ENCODE assay signal across 13 mouse cellular contexts in genomic region chr3:52535411-52536021, GRCm38 (mm10).
DNase-seq lines count a peak whose midpoint lies in the region; ATAC-seq and TF ChIP-seq lines count a peak whose summit lies in the region.
"Had no signal": no experiment of that assay in that cellular context is flagged by ENCODE, and none has a peak within 500 bp of the region (broad histone marks: within the 10 kb centered on the region; RNA-seq: fewer than 3 reads in every experiment).

No protein-coding gene starts in this region.

- H3K36me3 ChIP-seq in forebrain, postnatal 0 days (ENCODE audit: insufficient read depth) = no peaks in the 10 kb centered on the region
- H3K36me3 ChIP-seq in forebrain, embryonic 10.5 days (replicated peaks) = no peaks in the 10 kb centered on the region
- H3K36me3 ChIP-seq in lung, embryonic 16.5 days (ENCODE audit: control insufficient read depth, insufficient read depth, low read length) = no peaks in the 10 kb centered on the region
- H3K36me3 ChIP-seq in hindbrain, embryonic 12.5 days = no peaks in the 10 kb centered on the region
- H3K36me3 ChIP-seq: forebrain, embryonic 12.5 days had no signal

- TF ChIP-seq CTCF in forebrain, postnatal 0 days (IDR thresholded peaks at IDR 0.05; ENCODE audit: low read depth) = no peak
- TF ChIP-seq CTCF in lung, adult 2 months (IDR thresholded peaks at IDR 0.05; ENCODE audit: insufficient read depth, low read length) = no peak

- no peaks in the 10 kb centered on the region for H3K27me3 ChIP-seq in forebrain, postnatal 0 days (ENCODE audit: insufficient read depth, low read length)
- no peaks in the 10 kb centered on the region for H3K27me3 ChIP-seq in forebrain, embryonic 10.5 days (ENCODE audit: poor library complexity, severe bottlenecking)
- no peaks in the 10 kb centered on the region; the same call in 1 of the 2 replicates for H3K27me3 ChIP-seq in lung, embryonic 16.5 days (ENCODE audit: control insufficient read depth, insufficient read depth, low read depth, low read length)
- 0 out of 2 replicates have a peak, but pooled peaks cover 2% of the 10 kb centered on the region for H3K27me3 ChIP-seq in hindbrain, embryonic 12.5 days

- no peak overlapping the region for H3K4me2 ChIP-seq in forebrain, postnatal 0 days (ENCODE audit: low read depth)
- H3K4me2 ChIP-seq in lung, embryonic 16.5 days (ENCODE audit: low read depth, low read length) = no peak overlapping the region
- no peak overlapping the region for H3K4me2 ChIP-seq in hindbrain, embryonic 12.5 days (replicated peaks)
- H3K4me2 ChIP-seq: forebrain, embryonic 12.5 days had no signal

- no peak overlapping the region for H3K27ac ChIP-seq in forebrain, postnatal 0 days (ENCODE audit: low read depth, low read length)
- H3K27ac ChIP-seq in forebrain, embryonic 10.5 days = no peak overlapping the region
- no peak overlapping the region for H3K27ac ChIP-seq in lung, embryonic 16.5 days (ENCODE audit: low read length)
- no peak overlapping the region for H3K27ac ChIP-seq in hindbrain, embryonic 12.5 days
- H3K27ac ChIP-seq: forebrain, embryonic 12.5 days had no signal

- no peak overlapping the region for H3K4me3 ChIP-seq in forebrain, postnatal 0 days (ENCODE audit: low read depth, low read length)
- H3K4me3 ChIP-seq in forebrain, embryonic 10.5 days = no peak overlapping the region
- no peak overlapping the region for H3K4me3 ChIP-seq in lung, embryonic 16.5 days (ENCODE audit: low read length)
- no peak overlapping the region for H3K4me3 ChIP-seq in lung, adult 2 months (replicated peaks; ENCODE audit: extremely low read depth, low read depth, low read length)
- no peak overlapping the region for H3K4me3 ChIP-seq in hindbrain, embryonic 12.5 days
- H3K4me3 ChIP-seq: forebrain, embryonic 12.5 days had no signal

- no peak for TF ChIP-seq POLR2A in lung, adult 2 months (IDR thresholded peaks at IDR 0.05; ENCODE audit: borderline replicate concordance, extremely low read depth, low read depth, low read length)

- DNase-seq in forebrain, postnatal 0 days = peak; percentile 19
- no peak for DNase-seq in forebrain, embryonic 10.5 days (ENCODE audit: extremely low spot score, low spot score)
- DNase-seq in lung, adult 2 months = no peak
- peak; percentile 73 for DNase-seq in retina, embryonic 14.5 days (ENCODE audit: low spot score)
- DNase-seq in heart, adult 18-20 months = no peak
- no peak for DNase-seq in right cerebral cortex, postnatal 36 days (ENCODE audit: low spot score in 2 of 2)
- DNase-seq: B cell, adult 2 months; cerebellum, adult 2 months; heart, postnatal 14 days; layer of hippocampus, postnatal 36 days had no signal

- no peaks in the 10 kb centered on the region for H3K9me3 ChIP-seq in forebrain, postnatal 0 days (ENCODE audit: low read length)
- no peaks in the 10 kb centered on the region for H3K9me3 ChIP-seq in forebrain, embryonic 10.5 days
- H3K9me3 ChIP-seq in lung, embryonic 16.5 days (ENCODE audit: control insufficient read depth, low read length) = no peaks in the 10 kb centered on the region
- no peaks in the 10 kb centered on the region for H3K9me3 ChIP-seq in hindbrain, embryonic 12.5 days (replicated peaks)
- H3K9me3 ChIP-seq: forebrain, embryonic 12.5 days had no signal

- H3K4me1 ChIP-seq in forebrain, postnatal 0 days (ENCODE audit: insufficient read depth) = no peaks in the 10 kb centered on the region
- peaks cover 24% of the 10 kb centered on the region for H3K4me1 ChIP-seq in forebrain, embryonic 10.5 days
- no peaks in the 10 kb centered on the region; the same call in 1 of the 2 replicates for H3K4me1 ChIP-seq in lung, embryonic 16.5 days (replicated peaks; ENCODE audit: control insufficient read depth, insufficient read depth, low read length)
- no peaks in the 10 kb centered on the region for H3K4me1 ChIP-seq in lung, adult 2 months (ENCODE audit: control insufficient read depth, insufficient read depth, low read length)
- peaks cover 16% of the 10 kb centered on the region for H3K4me1 ChIP-seq in hindbrain, embryonic 12.5 days

- 33% methylated on average over 7 of the region's 7 CpGs for WGBS in forebrain, postnatal 0 days
- WGBS in forebrain, embryonic 10.5 days = 65% methylated on average over 7 of the region's 7 CpGs
- 48% methylated on average over 7 of the region's 7 CpGs for WGBS in lung, embryonic 16.5 days
- 47% methylated on average over 7 of the region's 7 CpGs for WGBS in lung, adult 2 months
- WGBS in hindbrain, embryonic 12.5 days = 28% methylated on average over 7 of the region's 7 CpGs

- peak; percentile 61 for ATAC-seq in forebrain, postnatal 0 days
- ATAC-seq in lung, embryonic 16.5 days (ENCODE audit: low read depth) = peak; percentile 89
- ATAC-seq in hindbrain, embryonic 12.5 days (ENCODE audit: low FRiP score) = peak; percentile 50

- no peak overlapping the region for H3K9ac ChIP-seq in forebrain, postnatal 0 days
- no peak overlapping the region for H3K9ac ChIP-seq in lung, embryonic 16.5 days (ENCODE audit: low read length)
- no peak overlapping the region for H3K9ac ChIP-seq in hindbrain, embryonic 12.5 days
- H3K9ac ChIP-seq: forebrain, embryonic 12.5 days had no signal

Comparison
In these comparisons a context has a peak if more than half of its experiments do, and no peak if none do; other contexts are left out.
1. DNase-seq: peak in forebrain, postnatal 0 days (single experiment) and retina, embryonic 14.5 days (single experiment); none in forebrain, embryonic 10.5 days (single experiment), lung, adult 2 months (single experiment), heart, adult 18-20 months (0 of 2) and right cerebral cortex, postnatal 36 days (0 of 2).
2. Peak in every context shown above with its lines, with median percentiles within 50 percentile points of each other: ATAC-seq.